Mouse (Mus musculus) embryonic fibroblast, embryonic 13.5 days (primary cell): ENCODE measurements around the gene Ccl22.

ENCODE experiments used
- CTCF ChIP-seq: IDR thresholded peaks from 2 replicates; pipeline ENCODE4 v1.5.1; 2011; ENCODE audit warnings: mild to moderate bottlenecking, control low read depth, low read length, moderate library complexity, borderline replicate concordance; ENCODE audit not compliant: insufficient read depth
- POLR2A ChIP-seq: IDR thresholded peaks from 2 replicates; pipeline ENCODE4 v1.6.1; 2011; ENCODE audit warnings: low read depth, mild to moderate bottlenecking, control low read depth, low read length, moderate library complexity

DNA sequence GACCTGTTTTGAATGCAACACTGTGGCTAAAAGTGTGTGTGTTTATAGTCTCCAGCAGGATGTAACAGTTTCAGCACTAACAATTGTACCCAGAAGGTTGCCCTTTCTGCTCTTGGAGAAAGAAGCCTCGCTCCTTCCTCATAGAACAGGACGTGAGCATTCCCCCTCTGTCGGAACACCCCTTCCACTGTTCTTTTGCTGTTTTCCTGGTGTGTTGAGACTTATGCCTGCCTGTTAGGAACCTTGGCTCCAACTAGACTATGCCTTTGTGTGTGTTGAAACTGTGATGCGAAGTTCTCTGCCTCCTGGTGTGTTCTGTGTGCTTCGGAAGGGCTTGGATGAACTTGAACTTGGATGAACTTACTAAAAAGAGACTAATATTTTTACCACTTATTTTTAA is 19.4 kb upstream of the Ccl22 start:
- TF ChIP-seq CTCF (no peak), POLR2A (no peak)
